Mouse (Mus musculus) kidney, embryonic 14.5 days (tissue): Measurements from ENCODE around the gene Hist1h3d. TPM values are rescaled to one million over a fixed set of nuclear protein-coding genes. Genes with fewer than 3 reads are reported as not detected.
"Not testable (repeated sequence)": the region's sequence is repeated elsewhere in the genome, so short reads cannot be mapped to it uniquely, and the experiment has no call there.

Experiments
- ATAC-seq: fragments of 200-750 bp; cut with Nextera tagmentation; 2 replicates; pipeline ENCODE4 v1.8.0; 2017; ENCODE audit warnings: moderate number of reproducible peaks, mild to moderate bottlenecking, moderate TSS enrichment, moderate library complexity; ENCODE audit not compliant: low FRiP score, low TSS enrichment
- H3K27ac ChIP-seq: fragments of 300-500 bp; sonication (generic); 2 replicates; pipeline ENCODE4 v1.5.1; 2014; ENCODE audit warnings: low read depth, mild to moderate bottlenecking, low read length, moderate library complexity, mixed read lengths
- H3K27me3 ChIP-seq: fragments of 300-500 bp; sonication (generic); 2 replicates; pipeline ENCODE4 v1.6.1; 2014; ENCODE audit warnings: mild to moderate bottlenecking, low read length; ENCODE audit not compliant: control insufficient read depth, insufficient read depth
- H3K36me3 ChIP-seq: fragments of 300-500 bp; sonication (generic); 2 replicates; pipeline ENCODE4 v1.6.1; 2014; ENCODE audit warnings: low read length, mixed read lengths; ENCODE audit not compliant: control insufficient read depth, insufficient read depth
- H3K4me1 ChIP-seq: fragments of 300-500 bp; sonication (generic); 2 replicates; pipeline ENCODE4 v1.6.1; 2014; ENCODE audit warnings: low read length, mixed read lengths; ENCODE audit not compliant: control insufficient read depth, insufficient read depth
- H3K4me2 ChIP-seq: fragments of 300-500 bp; sonication (generic); replicated peaks from 2 replicates; pipeline ENCODE4 v1.6.1; 2014; ENCODE audit warnings: low read depth, mild to moderate bottlenecking, low read length
- H3K4me3 ChIP-seq: fragments of 300-500 bp; sonication (generic); 2 replicates; pipeline ENCODE4 v1.5.1; 2014; ENCODE audit warnings: mild to moderate bottlenecking, low read length
- H3K9ac ChIP-seq: fragments of 300-500 bp; sonication (generic); 2 replicates; pipeline ENCODE4 v1.6.1; 2014; ENCODE audit warnings: low read depth, mild to moderate bottlenecking, low read length, moderate library complexity
- H3K9me3 ChIP-seq: fragments of 300-500 bp; sonication (generic); 2 replicates; pipeline ENCODE4 v1.6.1; 2016; ENCODE audit warnings: low read length; ENCODE audit not compliant: control insufficient read depth
- WGBS: fragments of 180-500 bp; shearing (Covaris S2); extraction: QIAGEN DNeasy Blood & Tissue Kit; methylation state at CpG from one replicate; pipeline ENCODE4 v1.1.7; 2014; 5-methylcytosine and 5-hydroxymethylcytosine counted together
- polyA plus RNA-seq: library from polyadenylated mRNA; unstranded; fragments of >200 nt; fragmentation: Nextera tagmentation; extraction: Ambion mirVana; gene quantifications from 2 replicates; pipeline ENCODE4 v1.2.1, GENCODE M21; 2014

Gene Hist1h3d
- polyA plus RNA-seq, 1 experiment from 2014 or later: 12.0 TPM

- H3K9me3 ChIP-seq, H3K27me3 ChIP-seq, ATAC-seq, H3K36me3 ChIP-seq, H3K4me1 ChIP-seq, H3K4me2 ChIP-seq: not testable (repeated sequence)
- Histone ChIP-seq H3K4me3 (peak overlapping the region; percentile 36; the same call in 1 of the 2 replicates), H3K27ac (peak overlapping the region; percentile 99; the same call in 1 of the 2 replicates), H3K9ac (peak overlapping the region; percentile 61; the same call in 1 of the 2 replicates)
- WGBS: 0% methylated on average over 2 of the region's 5 CpGs
Measured at GRCm38 (mm10) chr13:23561531-23561882, 14.1 kb upstream of the Hist1h3d start.

GRCm38 (mm10) chr13:23561883-23562659, 13.5 kb upstream of the Hist1h3d start, which contains the start of gene Hist1h3e:
Gene Hist1h3e (minus strand): TSS chr13:23562369.
- Histone ChIP-seq H3K4me3 (peak within 1 kb of the TSS; percentile 36), H3K9ac (peak within 1 kb of the TSS; percentile 61), H3K27ac (peak within 1 kb of the TSS; percentile 99), H3K4me2 (peak within 1 kb of the TSS; percentile 59)
- H3K36me3 ChIP-seq, H3K9me3 ChIP-seq, H3K27me3 ChIP-seq, H3K4me1 ChIP-seq: not testable (repeated sequence)
- ATAC-seq: peak; percentile 97
- WGBS: under 1% methylated on average over 53 of the region's 67 CpGs

GRCm38 (mm10) chr13:23562699-23563462, 12.7 kb upstream of the Hist1h3d start:
- Histone ChIP-seq H3K36me3 (no peaks in the 10 kb centered on the region), H3K9me3 (no peaks in the 10 kb centered on the region), H3K27ac (peak overlapping the region; percentile 99), H3K4me1 (no peaks in the 10 kb centered on the region), H3K9ac (peak overlapping the region; percentile 61), H3K4me3 (peak overlapping the region; percentile 35), H3K27me3 (no peaks in the 10 kb centered on the region), H3K4me2 (peak overlapping the region; percentile 59)
- WGBS: 4% methylated on average over 18 of the region's 18 CpGs
- ATAC-seq: peak; percentile 80

- Histone ChIP-seq H3K4me3 (no peak overlapping the region), H3K27ac (peak overlapping the region; percentile 99), H3K4me2 (no peak overlapping the region), H3K9ac (no peak overlapping the region), H3K9me3 (no peaks in the 10 kb centered on the region), H3K27me3 (no peaks in the 10 kb centered on the region), H3K4me1 (no peaks in the 10 kb centered on the region), H3K36me3 (no peaks in the 10 kb centered on the region)
- WGBS: 83% methylated on average over 2 of the region's 2 CpGs
- no peak for ATAC-seq
Measured at GRCm38 (mm10) chr13:23564482-23564881, 11.1 kb upstream of the Hist1h3d start.

GRCm38 (mm10) chr13:23570261-23571021, 5.1 kb upstream of the Hist1h3d start:
- Histone ChIP-seq H3K4me3 (peak overlapping the region; percentile 43), H3K4me2 (peak overlapping the region; percentile 40), H3K9ac (peak overlapping the region; percentile 51), H3K27ac (peak overlapping the region; percentile 92)
- H3K36me3 ChIP-seq, H3K9me3 ChIP-seq, H3K4me1 ChIP-seq, ATAC-seq, H3K27me3 ChIP-seq: not testable (repeated sequence)
- WGBS: 1% methylated on average over 19 of the region's 41 CpGs

- H3K4me2 ChIP-seq: peak within 1 kb of the TSS; percentile 69
- no peaks in the 10 kb centered on the region for H3K36me3 ChIP-seq
- 0 out of 2 replicates have a peak, but pooled peaks cover 3% of the 10 kb centered on the region for H3K4me1 ChIP-seq
- H3K9ac ChIP-seq: peak within 1 kb of the TSS; percentile 82
- ATAC-seq: peak; percentile 93
- no peaks in the 10 kb centered on the region for H3K9me3 ChIP-seq
- under 1% methylated on average over 18 of the region's 18 CpGs for WGBS
- peak within 1 kb of the TSS; percentile 43 for H3K4me3 ChIP-seq
- peak within 1 kb of the TSS; percentile 92 for H3K27ac ChIP-seq
- no peaks in the 10 kb centered on the region for H3K27me3 ChIP-seq
Measured at GRCm38 (mm10) chr13:23571022-23571503, 4.5 kb upstream of the Hist1h3d start, which contains the start of the genes Hist1h2ae and Hist1h2bg. Gene Hist1h2ae (minus strand): TSS chr13:23571220. Gene Hist1h2bg (plus strand): TSS chr13:23571396.

GRCm38 (mm10) chr13:23571504-23572217, 3.9 kb upstream of the Hist1h3d start:
- Histone ChIP-seq H3K27ac (peak overlapping the region; percentile 92), H3K9ac (peak overlapping the region; percentile 82), H3K4me3 (peak overlapping the region; percentile 43), H3K4me2 (peak overlapping the region; percentile 69)
- under 1% methylated on average over 13 of the region's 34 CpGs for WGBS
- H3K36me3 ChIP-seq, H3K9me3 ChIP-seq, H3K27me3 ChIP-seq, H3K4me1 ChIP-seq, ATAC-seq: not testable (repeated sequence)
